Mouse (Mus musculus) gastrocnemius, postnatal 36 days (tissue): ENCODE data around the gene Arid5b. TPM values are rescaled to one million over a fixed set of nuclear protein-coding genes. Genes with fewer than 3 reads are reported as not detected.
A peak's percentile ranks its signal among the peaks of the same experiment; 100 is the strongest.

Experiments used
- DNase-seq, 2 experiments: peaks; one replicate each; pipeline ENCODE4 v3.0.0; 2022
- intact Hi-C: fragments of 180-260 bp; cut with DNase I; formaldehyde crosslinking; loops from one replicate; pipeline ENCODE4 v1.15.1; 2025
- total RNA-seq, 2 experiments: library from RNA; stranded (reverse); gene quantifications; 2 replicates each; pipeline ENCODE4 v1.2.3; 2021

The Arid5b gene
- total RNA-seq, 2 experiments from 2014 or later = 13.9 to 17.6 TPM

GRCm38 (mm10) chr10:68145286-68145950, 133.1 kb downstream of the Arid5b start:
- intact Hi-C loops = loop anchor here (2.0 to 5.0 kb wide), 3 partner anchors 93 to 145 kb away; no protein-coding TSS in a partner anchor
- no peak for DNase-seq

- intact Hi-C loops = no loop called here
- DNase-seq = no peak
Observed at GRCm38 (mm10) chr10:68142501-68142900, 136.0 kb downstream of the Arid5b start.

- no peak for DNase-seq
- intact Hi-C loops = no loop called here
Observed at GRCm38 (mm10) chr10:68141567-68141966, 137.0 kb downstream of the Arid5b start.

GRCm38 (mm10) chr10:68140871-68141270, 137.7 kb downstream of the Arid5b start:
- no peak for DNase-seq
- intact Hi-C loops = no loop called here

DNA sequence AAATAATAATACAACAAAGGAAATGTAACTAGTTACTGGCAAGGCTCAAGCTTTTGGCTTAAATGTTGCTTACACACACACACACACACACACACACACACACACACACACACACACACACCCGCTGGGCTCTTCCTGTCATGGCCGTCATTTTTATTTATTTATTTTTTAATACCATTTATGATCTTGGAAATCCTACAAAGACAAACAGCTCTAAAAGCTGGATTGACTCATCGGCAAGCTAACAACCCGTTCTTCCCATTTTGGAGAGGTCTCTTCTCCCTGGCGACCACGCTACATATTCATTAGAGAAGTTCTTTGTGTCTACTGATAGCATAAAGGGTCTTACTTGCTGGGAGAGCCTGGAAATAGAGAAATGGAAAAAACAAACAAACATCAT, 138.2 kb downstream of the Arid5b start:
- intact Hi-C loops = no loop called here
- DNase-seq = no peak

GRCm38 (mm10) chr10:68138123-68138522, 140.4 kb downstream of the Arid5b start:
- intact Hi-C loops = loop anchor here (10.0 kb wide), 1 partner anchor 593 kb away; the partner anchor contains the start of gene Ado

DNA sequence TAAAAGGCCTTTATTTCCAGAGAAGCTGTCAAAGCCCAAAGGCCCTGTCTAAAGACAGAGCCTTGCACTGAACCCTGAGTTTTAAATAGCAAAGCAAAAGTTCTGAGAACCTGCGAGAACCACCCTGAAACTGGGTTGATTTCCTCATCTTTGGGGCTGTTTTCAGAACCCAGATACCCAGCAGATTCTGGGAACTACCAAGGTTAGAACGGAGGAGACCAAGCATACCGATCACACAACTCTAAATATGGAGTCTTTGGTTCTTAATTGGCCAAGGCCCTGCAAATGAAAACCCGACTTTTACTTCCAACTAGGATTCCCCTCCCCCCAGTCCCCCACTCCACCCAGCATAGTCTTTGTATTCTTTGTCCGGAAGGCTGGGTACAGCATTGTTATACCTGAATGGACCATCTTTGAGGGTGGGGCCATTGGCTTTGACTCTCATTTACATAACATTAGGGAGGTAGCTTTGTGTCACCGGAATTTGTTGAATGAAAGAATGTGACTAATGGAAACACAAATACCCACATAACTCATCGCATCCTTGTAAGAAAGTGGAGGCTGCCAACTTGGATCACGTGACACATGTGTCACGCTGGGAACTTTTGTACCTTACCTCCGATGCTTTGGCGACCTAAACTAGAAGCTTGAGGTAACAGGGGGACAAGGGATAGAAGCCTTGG, 141.2 kb downstream of the Arid5b start:
- no peak for DNase-seq
- intact Hi-C loops = loop anchor here (2.0 to 10.0 kb wide), 2 partner anchors 34 to 592 kb away; partner anchors contain the start of gene Ado

More at GRCm38 (mm10) chr10:68138123-68138522, 140.4 kb downstream of the Arid5b start:
- no peak for DNase-seq

DNA sequence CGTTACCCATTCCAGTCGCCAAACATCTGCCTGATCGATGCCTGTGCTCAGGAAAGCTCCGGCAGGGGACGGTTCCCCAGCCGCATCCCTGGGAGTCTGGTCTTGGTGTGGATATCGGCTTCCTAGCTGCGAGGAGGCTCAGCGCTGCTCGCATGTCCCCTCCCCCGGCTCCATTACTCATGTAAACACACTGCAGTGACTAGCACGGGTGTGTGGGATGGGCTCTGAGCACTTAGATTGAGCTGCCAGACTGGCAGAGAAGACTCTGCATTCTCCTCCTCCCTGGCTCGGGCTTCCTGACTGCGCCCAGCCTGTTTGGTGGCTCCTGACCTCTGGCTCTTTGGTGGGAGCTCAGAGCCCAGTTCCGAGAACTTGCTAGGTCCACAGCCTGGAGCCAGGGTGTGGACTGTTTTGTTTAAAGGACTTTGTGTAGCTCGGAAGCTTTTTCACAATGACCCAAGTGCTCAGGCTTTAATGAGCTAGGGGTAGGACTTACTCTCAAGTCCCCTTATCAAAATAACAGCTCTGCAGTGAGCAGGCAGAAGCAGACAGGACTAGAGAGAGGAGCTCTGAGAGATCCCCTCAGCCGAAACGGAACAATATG, 142.0 kb downstream of the Arid5b start:
- DNase-seq = peak; percentile 78 to 79
- intact Hi-C loops = loop anchor here (2.0 to 10.0 kb wide), 2 partner anchors 34 to 592 kb away; partner anchors contain the start of gene Ado

GRCm38 (mm10) chr10:68136051-68136450, 142.5 kb downstream of the Arid5b start:
- DNase-seq = no peak
- intact Hi-C loops = loop anchor here (2.0 to 10.0 kb wide), 2 partner anchors 33 to 591 kb away; partner anchors contain the start of gene Ado

- no peak for DNase-seq
Observed at GRCm38 (mm10) chr10:68135416-68135815, 143.1 kb downstream of the Arid5b start.

GRCm38 (mm10) chr10:68134549-68134948, 144.0 kb downstream of the Arid5b start:
- intact Hi-C loops = loop anchor here (10.0 kb wide), 1 partner anchor 590 kb away; the partner anchor contains the start of gene Ado
- no peak for DNase-seq

More at GRCm38 (mm10) chr10:68135416-68135815, 143.1 kb downstream of the Arid5b start:
- intact Hi-C loops = loop anchor here (10.0 kb wide), 1 partner anchor 591 kb away; the partner anchor contains the start of gene Ado

DNA sequence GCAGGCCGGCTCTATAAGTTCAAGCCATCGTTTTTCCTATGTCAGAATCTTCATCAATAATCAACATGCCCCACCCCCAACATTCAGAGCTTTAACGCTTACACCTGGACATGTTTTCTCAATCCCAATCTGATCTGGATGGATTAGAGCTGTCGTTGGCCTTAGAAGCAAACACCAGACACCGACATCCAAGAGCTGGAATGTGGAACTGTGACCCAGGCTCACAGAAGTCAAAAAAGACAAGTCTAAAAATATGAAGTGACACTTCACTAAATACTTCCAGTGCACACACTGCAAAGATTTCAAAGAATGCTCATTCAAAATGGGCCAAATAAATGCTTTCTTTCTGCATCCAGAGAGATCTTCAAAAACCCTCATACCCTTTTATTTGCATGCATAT, 144.5 kb downstream of the Arid5b start:
- intact Hi-C loops = loop anchor here (10.0 kb wide), 1 partner anchor 589 kb away; the partner anchor contains the start of gene Ado
- DNase-seq = no peak

GRCm38 (mm10) chr10:68132636-68133035, 145.9 kb downstream of the Arid5b start:
- no peak for DNase-seq
- intact Hi-C loops = loop anchor here (10.0 kb wide), 1 partner anchor 588 kb away; the partner anchor contains the start of gene Ado

- no peak for DNase-seq
- intact Hi-C loops = loop anchor here (10.0 kb wide), 1 partner anchor 587 kb away; the partner anchor contains the start of gene Ado
Observed at GRCm38 (mm10) chr10:68132154-68132553, 146.4 kb downstream of the Arid5b start.

DNA sequence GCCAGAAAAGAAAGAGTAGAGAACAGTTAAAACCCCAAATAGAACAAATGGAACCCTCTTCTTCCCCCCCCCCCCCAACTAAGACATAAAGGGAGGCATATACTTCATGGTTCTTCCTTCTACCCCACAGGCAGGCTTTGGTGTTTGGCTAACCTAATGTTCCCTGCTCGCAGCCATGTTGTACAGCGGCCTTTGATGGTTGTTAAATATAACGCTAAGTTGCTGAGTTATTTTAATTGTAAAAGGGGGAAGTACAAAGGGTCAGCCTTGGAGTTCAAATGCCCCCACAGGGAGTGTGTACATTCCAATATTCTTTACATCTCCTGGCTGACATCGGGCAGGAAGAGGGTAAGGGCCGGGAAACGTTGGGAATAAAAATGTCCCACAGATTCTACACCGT, 148.9 kb downstream of the Arid5b start:
- no peak for DNase-seq

DNA sequence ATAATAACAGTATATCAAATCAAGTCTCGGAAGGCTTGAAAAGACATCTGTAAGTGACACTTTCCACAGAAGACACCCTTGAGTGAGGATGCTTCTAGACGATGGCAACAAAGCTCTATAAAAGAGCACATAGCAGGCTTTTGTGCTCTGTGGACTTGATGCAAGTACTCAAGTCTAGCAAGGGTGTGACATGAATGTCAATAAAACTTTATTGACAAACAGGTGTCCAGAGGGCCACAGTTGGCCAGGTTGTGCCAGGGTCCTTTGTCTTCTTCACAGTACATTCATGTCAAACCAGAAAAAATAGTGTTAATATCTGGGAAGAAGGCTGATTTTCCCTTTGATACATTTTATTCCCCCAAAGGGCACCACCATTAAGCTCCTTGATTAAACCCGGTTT, 149.5 kb downstream of the Arid5b start:
- intact Hi-C loops = loop anchor here (5.0 kb wide), 1 partner anchor 37 kb away; no protein-coding TSS in a partner anchor
- DNase-seq = no peak

More for the DNA sequence above, 148.9 kb downstream of the Arid5b start:
- intact Hi-C loops = loop anchor here (5.0 to 10.0 kb wide), 2 partner anchors 37 to 585 kb away; partner anchors contain the start of gene Ado

DNA sequence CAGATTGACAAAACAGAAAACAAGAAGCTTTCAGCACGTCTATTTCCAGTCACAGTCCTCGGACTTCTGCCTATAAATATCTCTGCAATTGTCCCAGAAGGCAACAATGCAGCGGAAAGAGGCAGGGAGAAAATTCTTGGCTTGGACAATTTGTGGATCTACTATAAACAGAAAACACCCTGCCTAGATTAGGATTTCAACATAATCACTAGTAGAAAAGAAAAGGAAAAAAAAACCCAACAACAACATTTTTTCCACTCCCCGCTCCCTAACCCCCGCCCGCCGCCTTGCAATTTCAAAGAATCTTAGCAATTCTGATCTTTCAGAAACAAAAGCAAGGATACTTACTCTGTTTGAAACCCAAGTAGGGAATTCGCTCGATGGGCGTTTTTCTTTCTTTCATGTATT, 150.1 kb downstream of the Arid5b start:
- intact Hi-C loops = loop anchor here (5.0 kb wide), 1 partner anchor 36 kb away; no protein-coding TSS in a partner anchor
- peak in 1 of 2 experiments; percentile 42 for DNase-seq

GRCm38 (mm10) chr10:68127604-68128256, 150.8 kb downstream of the Arid5b start:
- intact Hi-C loops = loop anchor here (5.0 kb wide), 1 partner anchor 35 kb away; no protein-coding TSS in a partner anchor
- DNase-seq = no peak

- no peak for DNase-seq
- intact Hi-C loops = loop anchor here (5.0 kb wide), 1 partner anchor 35 kb away; no protein-coding TSS in a partner anchor
Observed at GRCm38 (mm10) chr10:68127104-68127503, 151.4 kb downstream of the Arid5b start.

DNA sequence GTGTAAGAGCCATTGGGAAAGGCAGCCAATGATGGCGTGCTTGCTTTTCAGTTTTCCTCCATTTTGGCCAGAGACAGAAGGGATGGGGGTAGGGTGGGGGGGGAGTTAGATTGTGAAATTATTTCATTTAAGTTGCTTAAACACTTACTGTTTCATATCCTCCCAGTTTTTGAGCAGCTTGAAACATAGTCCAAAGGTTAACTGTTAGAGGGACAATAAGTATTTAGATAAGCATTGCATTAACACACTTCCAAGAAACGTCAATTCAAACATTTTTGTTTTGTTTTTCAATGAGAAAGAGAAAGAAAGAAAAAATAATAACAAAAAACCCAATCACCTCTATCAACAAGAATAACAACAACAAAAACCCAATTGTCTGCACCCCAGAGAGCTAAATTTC, 152.0 kb downstream of the Arid5b start:
- intact Hi-C loops = loop anchor here (5.0 kb wide), 1 partner anchor 34 kb away; no protein-coding TSS in a partner anchor
- no peak for DNase-seq
